Mouse (Mus musculus): ENCODE data around the gene Bloc1s2. TPM values are rescaled to one million over a fixed set of nuclear protein-coding genes. Genes with fewer than 3 reads are reported as not detected.

Gene Bloc1s2
- total and polyA plus RNA-seq, 3 experiments, result 92.4 to 115 (median 96.3) TPM

DNA sequence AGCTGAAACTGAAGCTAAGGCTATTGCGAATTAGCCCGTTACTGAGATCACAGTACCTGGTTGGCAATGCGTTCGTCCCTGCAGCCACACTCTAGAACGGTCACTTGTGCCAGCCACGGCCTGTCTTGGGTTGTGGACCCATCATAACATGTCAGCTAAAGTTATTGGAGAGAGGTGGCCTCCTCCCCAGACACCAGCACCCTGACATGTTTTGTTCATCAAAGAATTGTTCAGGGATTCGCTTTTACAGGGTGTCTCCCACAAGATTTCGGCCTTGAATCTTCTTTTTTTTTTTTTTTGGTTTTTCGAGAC lies 278 bp upstream of the Bloc1s2 start:
- peak overlapping the region; percentile 40; the same call in 1 of the 2 replicates for H3K27ac ChIP-seq (ENCODE audit: insufficient read depth, low read depth)
- in situ Hi-C loops (cut with MboI; ENCODE audit: low pct_ligation_motif_present, low pct_unique_long_range_greater_than_20kb, low sequenced_read_pairs) (no loop called here), dilution Hi-C loops (cut with MboI; ENCODE audit: extremely low pct_ligation_motif_present, extremely low pct_unique_long_range_greater_than_20kb, low sequenced_read_pairs) (no loop called here)
- no peaks in the 10 kb centered on the region for H3K27me3 ChIP-seq (replicated peaks)
- no peak for DNase-seq (ENCODE audit: extremely low read depth)
- peaks cover 7 to 24% of the 10 kb centered on the region in 2 experiments; a peak in 3 of 4 replicates for H3K4me1 ChIP-seq (ENCODE audit: control insufficient read depth in 1 of 2, insufficient read depth in 2 of 2)
- H3K4me3 ChIP-seq (replicated peaks in 1 of 3; ENCODE audit: low read depth in 2 of 3, low read length in 2 of 3, poor library complexity in 1 of 3), result peak overlapping the region; percentile 75 to 85 (median 84)
- TF ChIP-seq RAD21 (IDR thresholded peaks at IDR 0.05; ENCODE audit: low read depth, low read length) (no peak), MYC (IDR thresholded peaks at IDR 0.05; ENCODE audit: low read depth, low read length) (no peak), HCFC1 (IDR thresholded peaks at IDR 0.05; ENCODE audit: low read depth, low read length) (no peak), MAX (IDR thresholded peaks at IDR 0.05; ENCODE audit: low read length) (no peak; the same call in 1 of the 2 replicates), MAFK (IDR thresholded peaks at IDR 0.05; ENCODE audit: insufficient replicate concordance, low read length) (no peak), SMC3 (IDR thresholded peaks at IDR 0.05; ENCODE audit: low read depth, low read length) (no peak), POLR2A (IDR thresholded peaks at IDR 0.05; ENCODE audit: low read depth, low read length) (peak; percentile 36; the same call in 1 of the 2 replicates), PAX5 (IDR thresholded peaks at IDR 0.05; ENCODE audit: low read length) (no peak), CHD1 (IDR thresholded peaks at IDR 0.05; ENCODE audit: low read depth, low read length) (no peak), ZKSCAN1 (IDR thresholded peaks at IDR 0.05; ENCODE audit: borderline replicate concordance, low read depth, low read length) (no peak), TCF12 (IDR thresholded peaks at IDR 0.05; ENCODE audit: low read depth, low read length) (no peak; the same call in 1 of the 2 replicates), ZNF384 (IDR thresholded peaks at IDR 0.05; ENCODE audit: low read depth, low read length) (no peak), IRF4 (IDR thresholded peaks at IDR 0.05; ENCODE audit: low read depth, low read length) (no peak), USF1 (IDR thresholded peaks at IDR 0.05; ENCODE audit: low read depth, low read length) (no peak), JUND (conservative IDR thresholded peaks at IDR 0.05; ENCODE audit: low read depth, low read length) (no peak), ELF1 (IDR thresholded peaks at IDR 0.05; ENCODE audit: low read depth, low read length) (no peak), MAZ (IDR thresholded peaks at IDR 0.05; ENCODE audit: low read depth, low read length) (peak; percentile 4; the same call in 1 of the 2 replicates), TBP (conservative IDR thresholded peaks at IDR 0.05; ENCODE audit: low read depth, low read length) (no peak), POLR2AphosphoS2 (IDR thresholded peaks at IDR 0.05; ENCODE audit: low read depth, low read length) (0 out of 2 replicates have a peak, but pooled peaks have one; percentile 18), CHD2 (IDR thresholded peaks at IDR 0.05; ENCODE audit: low read length) (no peak), NELFE (IDR thresholded peaks at IDR 0.05; ENCODE audit: low read depth, low read length) (no peak; the same call in 1 of the 2 replicates), ZC3H11A (IDR thresholded peaks at IDR 0.05; ENCODE audit: low read depth, low read length) (no peak), CTCF (conservative IDR thresholded peaks at IDR 0.05 in 1 of 2, IDR thresholded peaks at IDR 0.05 in 1 of 2; ENCODE audit: low read depth in 2 of 2, low read length in 2 of 2) (no peak), EP300 (IDR thresholded peaks at IDR 0.05; ENCODE audit: low read length) (no peak), USF2 (conservative IDR thresholded peaks at IDR 0.05; ENCODE audit: low read depth, low read length) (no peak), BHLHE40 (IDR thresholded peaks at IDR 0.05; ENCODE audit: low read depth, low read length) (no peak), NRF1 (IDR thresholded peaks at IDR 0.05; ENCODE audit: low read depth, low read length) (no peak)
- no peaks in the 10 kb centered on the region for H3K9me3 ChIP-seq (replicated peaks; ENCODE audit: low read length)
- peaks cover 19% of the 10 kb centered on the region for H3K79me2 ChIP-seq (replicated peaks; ENCODE audit: control insufficient read depth, extremely low read depth, insufficient read depth, poor library complexity, severe bottlenecking)
- no peak overlapping the region; the same call in 1 of the 2 replicates for H3K9ac ChIP-seq (ENCODE audit: insufficient read depth, low read depth)
- peak overlapping the region; percentile 53; the same call in 1 of the 2 replicates for H3K4me2 ChIP-seq (ENCODE audit: insufficient read depth, low read depth, poor library complexity, severe bottlenecking)
- peaks cover 26 to 32% of the 10 kb centered on the region in 2 experiments for H3K36me3 ChIP-seq (replicated peaks in 1 of 2; ENCODE audit: control insufficient read depth in 1 of 2, insufficient read depth in 1 of 2, low read length in 1 of 2)
